Mouse (Mus musculus) kidney, adult 2 months (tissue): ENCODE data around the gene Gm12258. TPM values are rescaled to one million over a fixed set of nuclear protein-coding genes. Genes with fewer than 3 reads are reported as not detected.
"Not testable (repeated sequence)": the region's sequence is repeated elsewhere in the genome, so short reads cannot be mapped to it uniquely, and the experiment has no call there.

Experiments used
- DNase-seq: peaks from one replicate; pipeline ENCODE4 v3.0.0; 2021
- H3K27ac ChIP-seq: fragments of 200-500 bp; 2 replicates; pipeline ENCODE4 v1.5.1; 2012; ENCODE audit warnings: low read depth, low read length, control low read depth, inconsistent platforms; ENCODE audit not compliant: insufficient read depth
- H3K27me3 ChIP-seq: fragments of 200-500 bp; replicated peaks from 2 replicates; pipeline ENCODE4 v1.6.1; 2012; ENCODE audit warnings: mild to moderate bottlenecking, moderate library complexity, low read length, inconsistent platforms; ENCODE audit not compliant: control insufficient read depth, insufficient read depth
- H3K36me3 ChIP-seq: fragments of 200-500 bp; 2 replicates; pipeline ENCODE4 v1.6.1; 2012; ENCODE audit warnings: mild to moderate bottlenecking, moderate library complexity, low read length, inconsistent platforms; ENCODE audit not compliant: control insufficient read depth, insufficient read depth
- H3K4me1 ChIP-seq: fragments of 200-500 bp; 2 replicates; pipeline ENCODE4 v1.6.1; 2011; ENCODE audit warnings: low read length; ENCODE audit not compliant: control insufficient read depth, insufficient read depth
- H3K4me3 ChIP-seq: fragments of 200-500 bp; 2 replicates; pipeline ENCODE4 v1.5.1; 2011; ENCODE audit warnings: mild to moderate bottlenecking, low read depth, low read length, control low read depth; ENCODE audit not compliant: insufficient read depth
- CTCF ChIP-seq: fragments of 200-500 bp; conservative IDR thresholded peaks from 2 replicates; pipeline ENCODE4 v1.5.1; 2011; ENCODE audit warnings: low read depth, mild to moderate bottlenecking, control low read depth, low read length, moderate library complexity, mixed read lengths; ENCODE audit not compliant: insufficient read depth, insufficient read length
- POLR2A ChIP-seq: fragments of 200-500 bp; IDR thresholded peaks from one replicate; pipeline ENCODE4 v1.6.1; 2011; ENCODE audit warnings: low read depth, low read length, control low read depth
- WGBS: fragments of 180-500 bp; shearing (Covaris S2); methylation state at CpG from one replicate; pipeline ENCODE4 v1.1.7; 2018; 5-methylcytosine and 5-hydroxymethylcytosine counted together
- polyA plus RNA-seq: library from polyadenylated mRNA; depleted of rRNA; stranded (reverse); fragments of >200 nt; gene quantifications from 2 replicates; pipeline ENCODE4 v1.2.3, GENCODE M21; 2012

The Gm12258 gene
- polyA plus RNA-seq, 1 experiment: 2.3 TPM

- no peaks in the 10 kb centered on the region for H3K27me3 ChIP-seq
- TF ChIP-seq POLR2A: no peak
- no peak for TF ChIP-seq CTCF
- DNase-seq: no peak
- no peaks in the 10 kb centered on the region for H3K36me3 ChIP-seq
- 65% methylated on average over 3 of the region's 3 CpGs for WGBS
- no peak overlapping the region for H3K4me3 ChIP-seq
- no peak overlapping the region for H3K27ac ChIP-seq
- H3K4me1 ChIP-seq: no peaks in the 10 kb centered on the region
These were observed 17.2 kb upstream of the Gm12258 start for GRCm38 (mm10) chr11:58829764-58830163.

GRCm38 (mm10) chr11:58832541-58832940, 14.4 kb upstream of the Gm12258 start:
- DNase-seq, H3K4me3 ChIP-seq, H3K27ac ChIP-seq, H3K4me1 ChIP-seq, H3K36me3 ChIP-seq, H3K27me3 ChIP-seq: not testable (repeated sequence)
- WGBS: 73% methylated on average over 3 of the region's 3 CpGs

DNA sequence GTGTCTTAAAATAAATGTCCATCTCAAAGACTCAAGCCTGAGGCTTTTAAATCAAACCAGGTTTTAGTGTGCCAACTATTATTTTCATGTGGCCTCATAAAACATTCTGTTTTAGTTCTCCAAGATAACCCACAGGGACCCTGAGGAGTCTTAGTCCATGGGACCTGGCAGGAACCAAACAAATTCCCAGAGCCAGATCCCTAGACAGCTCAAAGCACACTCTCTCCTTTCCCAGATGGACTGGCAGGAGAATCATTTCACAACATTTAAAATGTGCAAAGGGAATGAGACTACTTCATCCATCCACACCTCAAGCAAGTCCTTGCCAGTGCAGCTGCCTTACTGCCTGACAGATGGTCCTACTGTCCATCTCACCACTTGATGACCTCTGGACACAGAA, 8.0 kb upstream of the Gm12258 start, which contains the start of gene Olfr311:
Gene Olfr311, plus strand, starts transcription at position 301 of the 400 bp plus-strand sequence.
- H3K36me3 ChIP-seq, DNase-seq, H3K27me3 ChIP-seq, H3K27ac ChIP-seq, H3K4me3 ChIP-seq, H3K4me1 ChIP-seq: not testable (repeated sequence)

- Histone ChIP-seq H3K4me1 (no peaks in the 10 kb centered on the region), H3K27ac (no peak overlapping the region), H3K36me3 (no peaks in the 10 kb centered on the region; the same call in 1 of the 2 replicates), H3K4me3 (peak overlapping the region; percentile 99), H3K27me3 (no peaks in the 10 kb centered on the region)
- 43% methylated on average over 9 of the region's 9 CpGs for WGBS
- no peak for DNase-seq
- TF ChIP-seq POLR2A (no peak), CTCF (no peak)
These were observed 678 bp downstream of the Gm12258 start for GRCm38 (mm10) chr11:58847636-58848035.

DNA sequence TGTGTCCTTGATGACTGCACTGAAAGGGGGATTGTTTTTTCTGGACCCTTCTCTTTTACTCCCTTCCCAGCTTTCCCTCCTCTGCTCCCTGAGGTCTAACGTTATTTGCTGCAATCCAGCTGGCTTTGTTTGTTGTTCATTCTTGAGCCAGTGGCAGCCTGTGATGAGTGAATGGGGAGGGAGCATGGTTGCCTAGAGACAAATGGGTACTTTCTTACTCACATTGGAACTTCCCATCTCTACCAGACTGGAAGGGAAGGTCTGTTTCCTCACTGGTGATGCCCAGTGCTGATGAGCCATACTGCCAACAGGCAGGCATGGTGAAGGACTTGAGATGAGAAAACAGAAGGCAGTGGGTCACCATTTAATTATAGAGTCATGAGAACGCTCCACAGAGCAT, 2.8 kb downstream of the Gm12258 start:
- H3K4me1 ChIP-seq: no peaks in the 10 kb centered on the region
- DNase-seq: no peak
- 67% methylated on average over 2 of the region's 2 CpGs for WGBS
- H3K36me3 ChIP-seq: peaks cover under 1% of the 10 kb centered on the region; the same call in 1 of the 2 replicates
- no peaks in the 10 kb centered on the region for H3K27me3 ChIP-seq
- TF ChIP-seq CTCF (no peak), POLR2A (no peak)
- no peak overlapping the region for H3K4me3 ChIP-seq
- no peak overlapping the region for H3K27ac ChIP-seq

GRCm38 (mm10) chr11:58860744-58861143, 13.8 kb downstream of the Gm12258 start:
- no peak for DNase-seq
- Histone ChIP-seq H3K27me3 (no peaks in the 10 kb centered on the region), H3K4me3 (no peak overlapping the region), H3K27ac (no peak overlapping the region), H3K4me1 (no peaks in the 10 kb centered on the region), H3K36me3 (peaks cover 16% of the 10 kb centered on the region)
- WGBS: 96% methylated on average over 8 of the region's 8 CpGs
- TF ChIP-seq CTCF (no peak), POLR2A (no peak)

DNA sequence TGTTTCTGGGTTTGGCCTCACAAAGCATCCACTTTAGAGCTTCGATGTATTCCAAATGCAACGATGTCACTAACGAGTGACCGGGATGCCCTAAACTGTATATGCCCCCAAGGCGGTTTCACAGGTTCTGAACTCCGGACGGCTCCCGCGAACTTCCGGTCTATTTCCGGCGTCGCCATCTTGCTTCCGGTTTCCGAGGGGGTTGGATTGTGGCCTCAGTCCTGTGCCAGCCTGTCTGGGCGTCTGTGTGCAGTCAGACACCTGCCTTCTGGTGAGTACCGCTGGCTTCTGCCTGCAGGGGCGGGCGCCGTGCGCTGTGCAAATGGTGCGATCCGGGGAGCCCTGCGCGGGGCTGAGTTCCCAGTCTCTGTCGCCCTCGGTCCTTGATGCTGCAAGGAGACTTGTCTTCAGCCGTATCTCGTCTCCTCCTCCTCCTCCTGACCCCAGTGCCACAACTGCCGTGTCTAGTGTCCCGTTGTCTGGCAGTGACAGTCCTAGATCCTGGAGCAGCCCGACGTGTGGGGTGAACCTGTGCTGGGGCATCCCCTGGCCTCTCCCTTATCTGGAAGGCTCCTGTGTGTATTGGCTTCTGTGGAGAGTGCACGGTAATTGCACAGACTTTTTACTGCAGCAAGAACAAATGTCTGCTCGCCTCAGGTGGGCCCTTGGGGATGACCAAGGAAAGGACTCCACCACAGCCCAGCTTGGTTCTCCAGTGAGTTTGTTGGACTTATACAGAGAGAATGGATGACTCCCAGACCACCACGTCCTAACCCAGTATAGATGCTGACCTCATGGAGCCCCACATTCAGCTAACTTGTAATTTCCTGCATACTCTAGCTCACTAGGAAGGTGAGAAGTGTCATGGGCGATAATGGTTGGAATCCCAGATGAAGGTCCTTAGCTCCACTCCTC, 20.3 kb downstream of the Gm12258 start, which contains the start of gene 2810021J22Rik:
Gene 2810021J22Rik, plus strand, starts transcription at position 178 of the 915 bp plus-strand sequence.
- peak within 1 kb of the TSS; percentile 10 for H3K27ac ChIP-seq
- peak within 1 kb of the TSS; percentile 96 for H3K4me3 ChIP-seq
- TF ChIP-seq POLR2A: no peak
- TF ChIP-seq CTCF: peak; percentile 13; the same call in 1 of the 2 replicates
- no peaks in the 10 kb centered on the region for H3K36me3 ChIP-seq
- no peaks in the 10 kb centered on the region for H3K27me3 ChIP-seq
- H3K4me1 ChIP-seq: peaks cover 3% of the 10 kb centered on the region; the same call in 1 of the 2 replicates
- peak; percentile 88 for DNase-seq
- 5% methylated on average over 37 of the region's 37 CpGs for WGBS

DNA sequence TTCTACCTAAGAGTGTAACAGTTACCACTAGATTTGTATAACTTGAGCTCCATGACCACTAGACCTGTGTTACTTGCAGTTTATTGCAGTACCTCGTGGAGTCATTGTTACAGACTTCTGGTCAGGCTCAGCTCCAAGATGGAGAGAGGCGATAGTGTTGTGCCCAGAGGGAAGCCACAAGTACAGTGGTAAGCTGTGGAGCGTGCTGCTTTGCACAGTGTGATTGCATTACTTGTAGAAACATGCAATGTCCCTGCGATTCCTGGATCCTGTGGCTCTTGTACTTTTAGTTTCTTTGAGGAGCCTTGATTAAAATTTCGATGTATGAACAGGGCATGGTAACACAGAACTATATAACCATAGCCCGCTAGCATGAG, 21.0 kb downstream of the Gm12258 start:
- H3K36me3 ChIP-seq: no peaks in the 10 kb centered on the region
- no peaks in the 10 kb centered on the region for H3K27me3 ChIP-seq
- no peak overlapping the region for H3K4me3 ChIP-seq
- H3K27ac ChIP-seq: no peak overlapping the region
- DNase-seq: peak; percentile 29
- 72% methylated on average over 6 of the region's 6 CpGs for WGBS
- peaks cover 3% of the 10 kb centered on the region; the same call in 1 of the 2 replicates for H3K4me1 ChIP-seq
- TF ChIP-seq POLR2A (no peak), CTCF (no peak)
